Mouse (Mus musculus) natural killer cell, adult 2 months (primary cell): Measurements from ENCODE around the gene Anp32a.

ENCODE experiments used
- DNase-seq, 2 experiments: peaks; one replicate each; pipeline ENCODE4 v3.0.0; 2022; ENCODE audit warnings: low spot score in 2 of 2

Gene Anp32a

GRCm38 (mm10) chr9:62369172-62369571 is 28.1 kb downstream of the Anp32a start:
- DNase-seq: no peak

- no peak for DNase-seq
Measured at GRCm38 (mm10) chr9:62370186-62370585, 29.1 kb downstream of the Anp32a start.

GRCm38 (mm10) chr9:62370648-62371280 is 29.7 kb downstream of the Anp32a start:
- no peak for DNase-seq

GRCm38 (mm10) chr9:62371745-62372555 is 30.9 kb downstream of the Anp32a start:
- no peak for DNase-seq

GRCm38 (mm10) chr9:62372556-62373221 is 31.6 kb downstream of the Anp32a start:
- no peak for DNase-seq

- DNase-seq: peak; percentile 69 to 81
Measured at GRCm38 (mm10) chr9:62373222-62374123, 32.4 kb downstream of the Anp32a start.

- DNase-seq: no peak
Measured at GRCm38 (mm10) chr9:62374276-62374675, 33.2 kb downstream of the Anp32a start.

GRCm38 (mm10) chr9:62377897-62378296 is 36.8 kb downstream of the Anp32a start:
- no peak for DNase-seq

- no peak for DNase-seq
Measured at GRCm38 (mm10) chr9:62380351-62380750, 39.3 kb downstream of the Anp32a start.

GRCm38 (mm10) chr9:62381402-62381913 is 40.4 kb downstream of the Anp32a start:
- DNase-seq: no peak

GRCm38 (mm10) chr9:62382519-62383084 is 41.5 kb downstream of the Anp32a start:
- no peak for DNase-seq

- no peak for DNase-seq
Measured at GRCm38 (mm10) chr9:62385062-62385461, 44.0 kb downstream of the Anp32a start.

- DNase-seq: no peak
Measured at GRCm38 (mm10) chr9:62385727-62386518, 44.8 kb downstream of the Anp32a start.

GRCm38 (mm10) chr9:62389735-62390134 is 48.6 kb downstream of the Anp32a start:
- DNase-seq: no peak

GRCm38 (mm10) chr9:62393531-62393930 is 52.4 kb downstream of the Anp32a start:
- DNase-seq: no peak

GRCm38 (mm10) chr9:62394163-62394562 is 53.1 kb downstream of the Anp32a start:
- no peak for DNase-seq

GRCm38 (mm10) chr9:62400531-62401170 is 59.6 kb downstream of the Anp32a start:
- DNase-seq: no peak

GRCm38 (mm10) chr9:62401589-62401988 is 60.5 kb downstream of the Anp32a start:
- no peak for DNase-seq

- DNase-seq: no peak
Measured at GRCm38 (mm10) chr9:62406423-62407013, 65.4 kb downstream of the Anp32a start.
